Mouse (Mus musculus): ENCODE data around the gene Gm11077.
A peak's percentile ranks its signal among the peaks of the same experiment; 100 is the strongest.

Gm11077 gene

DNA sequence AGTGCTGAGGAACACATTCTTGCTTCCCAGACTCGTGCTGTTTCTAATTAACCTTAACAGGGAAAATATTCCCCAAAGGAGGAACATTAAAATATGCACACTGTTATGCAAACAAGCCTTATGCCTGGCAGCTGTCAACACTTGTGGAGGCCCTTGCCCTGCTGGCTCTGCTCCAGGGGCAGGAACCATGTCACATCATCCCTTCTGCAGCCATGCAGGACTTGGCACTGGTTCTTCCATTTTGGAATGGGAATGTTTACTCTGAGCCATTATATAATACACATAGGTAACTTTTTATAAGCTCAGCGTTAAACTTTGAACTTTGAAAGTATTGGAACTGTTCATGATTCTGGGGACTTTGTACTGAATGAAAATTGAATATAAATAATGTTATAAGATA is 18.5 kb downstream of the Gm11077 start:
- no peak for DNase-seq (ENCODE audit: low spot score in 2 of 2)

DNA sequence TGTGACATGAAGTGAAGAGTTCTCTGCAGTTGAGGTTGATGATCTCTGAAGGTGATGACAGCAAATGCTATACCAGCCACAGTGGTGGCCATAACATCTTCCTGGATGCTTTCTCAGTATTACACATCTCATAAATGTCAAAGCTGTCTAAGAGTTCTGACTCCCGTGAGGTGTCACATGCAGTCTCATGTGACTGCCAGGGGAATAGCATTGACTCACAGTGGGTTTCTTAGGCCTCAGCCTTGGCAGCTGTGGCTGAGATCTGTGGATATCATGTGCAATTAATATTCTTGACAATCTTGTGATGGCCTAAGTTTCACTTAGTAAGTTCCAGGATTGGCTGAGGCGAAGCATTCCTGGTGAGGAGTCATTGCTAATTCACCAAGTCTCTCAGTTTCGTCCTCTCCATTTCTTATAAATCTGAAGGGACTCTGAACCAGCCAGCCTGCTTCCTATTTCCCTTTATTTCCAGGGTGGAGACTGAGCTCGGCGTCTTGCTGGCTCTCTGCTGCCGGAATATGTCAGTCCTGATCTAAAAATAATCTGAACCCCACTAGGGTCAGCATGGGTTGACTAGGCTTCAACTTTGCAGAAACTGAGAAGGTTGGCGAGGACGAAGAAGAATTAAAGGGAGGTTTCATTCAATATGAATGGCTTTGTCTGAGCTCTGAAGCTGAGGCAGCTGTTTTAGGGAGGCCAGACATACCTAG is 21.4 kb downstream of the Gm11077 start:
- no peak for DNase-seq (ENCODE audit: low spot score in 2 of 2)

DNA sequence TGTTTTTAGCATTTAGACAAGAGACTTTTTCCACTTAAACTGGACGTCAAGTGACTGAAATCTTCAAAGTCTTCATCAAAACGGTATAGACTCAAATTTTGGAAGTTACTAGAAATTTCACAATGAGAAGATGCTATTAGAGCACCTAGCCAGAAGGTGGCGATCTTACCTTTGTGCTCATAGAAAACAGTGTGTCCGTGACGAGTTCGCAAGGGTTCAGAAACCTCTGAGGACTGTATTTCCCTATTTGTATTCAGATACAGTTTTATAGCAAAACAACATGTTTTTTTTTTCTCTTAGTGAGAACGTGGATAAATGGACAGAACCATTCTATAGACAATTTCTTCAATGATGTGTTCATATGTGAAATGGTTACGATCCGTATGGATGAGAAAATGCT is 37.3 kb downstream of the Gm11077 start:
- DNase-seq (ENCODE audit: low spot score in 2 of 2), result peak in 1 of 2 experiments; percentile 35

DNA sequence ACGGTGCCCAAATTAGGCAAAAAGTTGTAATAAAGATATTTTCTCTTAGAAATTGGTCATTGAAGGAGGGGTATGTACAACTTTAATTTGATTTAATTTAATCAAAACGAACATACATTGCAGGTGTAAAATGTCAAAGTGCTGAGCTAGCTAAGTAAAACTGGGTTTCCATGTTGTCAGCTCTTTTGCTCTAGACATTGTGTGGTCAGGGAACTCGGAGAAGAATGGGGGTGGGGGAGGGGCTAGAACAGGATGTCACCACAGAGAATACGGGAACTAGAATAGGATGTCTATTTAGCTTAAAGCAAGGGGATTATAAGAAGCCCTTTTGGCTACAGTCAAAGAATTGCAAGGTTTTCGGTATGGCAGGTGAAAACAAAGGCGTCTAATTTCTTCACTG is 38.2 kb downstream of the Gm11077 start:
- no peak for DNase-seq (ENCODE audit: low spot score in 2 of 2)

DNA sequence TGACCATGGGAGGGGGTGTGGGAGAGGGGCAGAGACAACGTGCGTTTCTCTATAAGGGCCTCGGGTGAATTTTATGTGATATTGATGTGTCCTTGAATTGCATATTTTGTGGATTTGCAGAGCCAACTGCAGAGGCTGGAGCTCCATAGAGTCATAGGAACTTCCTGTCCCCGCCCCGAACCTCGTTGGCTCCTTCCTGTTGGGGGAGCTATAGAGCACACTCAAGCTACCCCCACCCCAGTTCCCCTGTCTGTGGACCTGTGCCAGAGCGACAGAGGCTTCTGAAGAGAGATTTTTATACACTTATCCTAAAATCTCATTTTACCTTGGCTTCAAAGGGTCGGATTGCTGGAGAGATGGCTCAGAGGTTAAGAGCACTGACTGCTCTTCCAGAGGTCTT is 39.1 kb downstream of the Gm11077 start:
- DNase-seq (ENCODE audit: low spot score in 2 of 2), result no peak

DNA sequence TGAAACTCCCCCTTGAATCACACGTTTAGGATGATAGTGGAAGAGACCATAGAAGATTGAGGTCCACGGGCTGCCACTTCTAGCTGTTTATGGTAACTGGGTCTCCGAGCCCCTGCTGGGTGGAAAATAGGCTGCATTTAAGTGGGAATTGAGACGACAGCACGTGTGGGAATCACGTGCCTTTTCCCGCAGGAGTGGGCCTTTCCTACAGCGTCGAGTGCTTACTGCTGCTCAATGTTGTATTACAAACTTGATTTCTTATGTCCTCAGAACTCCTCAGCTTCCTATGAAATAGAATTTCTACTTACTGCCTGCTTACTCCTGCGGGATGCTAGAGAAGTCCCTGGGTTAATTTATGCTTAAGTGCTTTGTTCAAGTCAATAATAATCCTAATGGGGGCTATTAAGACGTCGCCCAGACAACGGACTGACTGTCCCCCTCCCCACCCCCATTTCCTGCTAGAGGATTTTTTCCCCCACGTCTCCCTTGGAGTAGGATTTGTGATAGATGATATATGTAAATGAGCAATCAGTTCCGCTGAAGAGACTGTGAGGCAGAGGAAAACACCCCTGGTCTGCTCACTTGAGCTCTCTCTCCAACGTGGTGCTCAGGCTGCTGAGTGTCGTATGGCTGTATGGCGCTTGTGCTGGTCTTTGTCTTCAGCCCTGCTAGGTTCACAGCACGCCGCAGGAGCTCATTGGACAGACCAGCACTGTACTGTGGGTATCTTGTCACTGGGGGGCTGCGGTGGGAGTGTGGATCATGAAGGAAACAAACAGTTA is 40.0 kb downstream of the Gm11077 start:
- no peak for DNase-seq (ENCODE audit: low spot score in 2 of 2)

DNA sequence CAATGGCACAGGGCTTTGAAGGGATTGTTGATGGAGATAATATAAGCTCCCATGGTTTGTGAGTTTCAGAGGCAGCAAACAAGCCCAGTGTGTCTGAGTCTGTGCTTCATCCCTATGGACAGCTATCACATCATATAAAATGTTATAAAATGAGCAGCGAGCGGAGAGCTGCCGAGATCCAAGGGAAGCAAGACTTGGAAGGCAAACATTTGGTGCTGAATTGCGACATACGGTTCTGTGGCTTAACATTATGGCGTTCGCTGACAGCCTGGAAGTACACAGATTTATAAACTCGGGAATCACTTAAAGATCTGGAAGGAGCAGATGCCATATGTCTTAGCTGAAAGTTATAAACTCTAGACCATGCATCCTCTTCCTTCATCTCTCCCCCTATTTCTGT is 47.2 kb downstream of the Gm11077 start:
- no peak for DNase-seq (ENCODE audit: low spot score in 2 of 2)

DNA sequence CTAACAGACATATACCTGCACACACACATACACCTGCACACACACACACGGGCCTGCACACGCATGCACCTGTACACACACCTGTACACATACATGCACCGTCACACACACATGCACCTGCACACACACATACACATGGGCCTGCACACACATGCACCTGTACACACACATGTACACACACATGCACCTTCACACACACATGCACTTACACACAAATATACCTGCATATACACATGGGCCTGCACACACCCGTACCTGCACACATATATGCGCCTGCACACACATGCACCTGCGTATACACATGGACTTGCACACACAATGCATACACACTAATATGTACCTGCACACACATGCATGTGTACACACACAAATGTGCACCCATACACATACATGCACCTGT is 53.4 kb downstream of the Gm11077 start:
- DNase-seq (ENCODE audit: low spot score in 2 of 2), result no peak

DNA sequence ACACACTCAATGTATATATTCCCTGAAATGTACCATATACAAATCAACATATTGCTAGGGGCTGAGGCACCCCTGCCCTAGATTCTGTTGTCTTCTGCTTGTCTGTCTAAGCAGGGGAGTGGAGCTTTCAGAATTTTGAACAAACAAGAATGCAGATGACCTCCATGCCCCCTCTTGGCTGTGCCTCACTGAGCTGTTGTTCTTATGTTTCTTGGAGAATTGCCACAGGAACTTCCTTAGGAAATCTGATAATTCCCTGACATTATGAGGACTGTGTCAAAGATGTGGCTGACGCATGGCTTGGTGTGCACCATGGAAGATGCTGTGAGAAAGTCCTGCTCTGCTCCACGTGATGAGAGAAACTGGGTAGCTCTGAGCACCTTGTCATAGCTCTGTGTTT is 57.0 kb downstream of the Gm11077 start:
- DNase-seq (ENCODE audit: low spot score in 2 of 2), result no peak

DNA sequence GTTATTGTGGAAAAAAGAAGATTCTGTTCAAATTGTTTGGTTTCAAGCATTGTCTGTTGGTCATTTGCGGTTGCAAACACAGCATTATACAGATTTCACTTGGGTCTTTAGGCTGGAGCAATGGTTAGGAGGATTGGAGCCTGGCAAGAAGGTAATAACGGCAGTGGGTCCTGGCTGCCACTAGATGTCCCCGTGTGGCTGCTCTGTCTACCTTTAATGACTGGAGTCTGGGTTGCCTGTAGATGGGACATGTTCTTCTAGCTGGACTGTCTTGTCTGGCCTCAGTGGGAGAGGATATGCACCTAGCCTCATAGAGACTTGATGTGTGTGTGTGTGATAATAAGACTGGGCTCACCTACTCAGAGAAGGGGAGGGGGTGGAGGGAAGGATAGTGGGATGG is 60.8 kb downstream of the Gm11077 start:
- no peak for DNase-seq (ENCODE audit: low spot score in 2 of 2)

DNA sequence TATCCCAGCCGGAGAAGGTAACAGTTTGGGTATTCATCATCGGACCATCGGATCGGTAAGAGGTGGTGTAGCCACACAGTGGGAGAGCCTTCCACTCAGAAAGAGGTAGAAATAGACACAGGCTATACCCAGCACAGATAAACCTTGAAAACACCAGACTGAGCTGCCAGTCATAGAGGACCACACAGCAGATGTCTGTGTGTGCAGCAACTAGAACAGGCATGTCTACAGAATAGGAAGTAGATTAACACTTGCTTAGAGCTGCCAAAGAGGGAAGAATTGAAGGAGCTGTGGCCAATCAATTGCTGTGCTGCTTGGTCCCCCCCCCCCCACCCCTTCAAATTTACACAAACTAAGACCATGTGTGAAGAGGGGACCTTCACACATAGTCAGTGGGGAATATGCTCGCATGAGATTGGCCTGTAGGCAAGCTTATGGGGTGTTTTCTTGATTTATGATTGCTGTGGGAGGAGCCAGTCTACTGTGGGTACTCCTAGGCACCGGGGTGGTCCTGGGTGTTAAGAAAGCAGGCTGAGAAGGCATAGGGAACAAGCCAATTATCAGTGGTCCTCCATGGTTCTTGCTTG is 64.7 kb downstream of the Gm11077 start:
- no peak for DNase-seq (ENCODE audit: low spot score in 2 of 2)

DNA sequence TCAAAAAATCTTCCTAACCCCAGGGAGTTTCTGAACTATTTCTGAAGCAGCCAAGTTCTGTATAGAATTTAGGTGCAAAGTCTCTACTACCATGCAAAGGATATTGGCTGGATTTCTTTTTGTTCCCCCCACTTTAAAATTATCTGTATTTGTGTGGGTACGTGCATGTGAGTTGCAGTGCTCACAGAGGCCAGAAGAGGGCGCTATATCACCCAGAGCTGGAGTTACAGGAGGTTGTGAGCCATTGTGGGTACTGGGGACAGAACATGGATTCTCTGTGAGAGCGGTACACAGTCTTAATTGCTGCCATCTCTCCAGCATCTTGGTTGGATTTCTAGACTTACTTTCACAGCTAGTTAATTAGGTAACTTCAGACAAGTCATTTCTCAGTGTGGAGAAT is 69.8 kb downstream of the Gm11077 start:
- no peak for DNase-seq (ENCODE audit: low spot score in 2 of 2)

DNA sequence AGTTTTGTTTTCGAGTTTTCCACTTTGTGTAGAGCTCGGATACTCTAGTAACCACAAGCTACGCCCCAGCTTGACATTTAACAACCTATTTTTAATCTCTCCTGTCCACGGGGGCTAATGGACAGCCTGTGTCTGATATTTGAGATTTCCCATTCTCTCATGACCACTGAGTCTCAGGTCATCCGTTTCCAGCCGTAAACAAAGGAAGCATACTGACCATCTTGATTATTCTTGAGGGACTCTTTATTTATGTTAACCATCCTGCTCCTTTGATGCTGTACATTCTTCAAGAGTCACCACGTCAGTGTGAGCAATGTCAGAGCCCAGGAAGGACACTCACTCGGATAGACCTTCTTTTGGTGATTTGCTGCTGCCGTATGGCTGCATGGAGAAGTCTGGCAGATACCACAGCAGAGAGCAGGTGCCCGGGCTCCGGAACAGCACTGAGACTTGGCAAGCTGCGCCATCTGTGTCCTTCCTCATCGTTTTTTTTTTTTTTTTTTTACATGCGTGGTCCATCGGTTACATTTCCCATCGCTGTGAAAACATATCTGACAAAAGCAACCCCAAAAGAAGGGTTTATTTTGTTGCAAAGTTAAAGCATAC is 70.5 kb downstream of the Gm11077 start:
- DNase-seq (ENCODE audit: low spot score in 2 of 2), result no peak

DNA sequence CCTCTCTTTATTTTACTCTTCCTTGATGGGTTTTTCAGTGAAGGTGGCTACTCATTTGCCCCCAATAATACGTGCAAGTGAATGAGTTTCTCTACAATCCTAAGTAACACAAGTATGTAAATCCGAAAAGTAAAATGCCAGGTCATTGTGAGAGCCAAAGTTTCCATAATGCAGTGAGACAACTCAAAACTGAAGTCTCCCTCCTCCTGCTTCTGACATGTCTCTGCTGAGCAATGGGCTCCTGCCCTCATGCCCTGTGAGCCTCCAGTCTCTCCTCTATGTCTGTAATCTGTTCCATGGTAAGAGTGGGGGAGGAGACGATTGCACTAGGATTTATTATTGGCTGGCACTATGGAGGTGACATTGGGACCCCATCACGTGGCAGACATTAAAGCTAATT is 71.5 kb downstream of the Gm11077 start:
- no peak for DNase-seq (ENCODE audit: low spot score in 2 of 2)
